Mouse (Mus musculus) mesoderm, embryonic 11.5 days (tissue): ENCODE data around the gene Plekhg3.

Experiments used
- DNase-seq: peaks from one replicate; pipeline ENCODE4 v3.0.0-alpha.2; 2012; ENCODE audit warnings: low read depth, low spot score

The Plekhg3 gene

GRCm38 (mm10) chr12:76527245-76527881 lies 3.3 kb upstream of the Plekhg3 start:
- no peak for DNase-seq

DNA sequence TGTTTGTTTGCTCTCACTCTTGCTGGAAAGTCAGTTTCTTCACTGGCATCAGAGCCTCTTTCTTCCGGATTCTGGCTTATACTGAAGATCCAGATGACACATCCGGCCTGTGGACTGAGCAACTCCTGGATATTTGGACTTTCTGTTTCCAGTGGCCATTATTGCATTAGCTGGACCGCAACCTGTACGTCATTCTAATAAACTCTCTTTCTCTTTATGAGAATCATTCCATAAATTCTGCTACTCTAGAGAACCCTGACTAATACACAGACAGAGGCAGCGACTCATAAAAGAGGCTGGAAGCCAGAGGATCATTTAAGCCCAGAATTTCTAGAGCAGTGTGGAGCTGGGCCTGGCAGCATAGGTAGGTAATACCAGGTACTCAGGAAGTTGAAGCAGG lies 1.9 kb upstream of the Plekhg3 start:
- no peak for DNase-seq

DNA sequence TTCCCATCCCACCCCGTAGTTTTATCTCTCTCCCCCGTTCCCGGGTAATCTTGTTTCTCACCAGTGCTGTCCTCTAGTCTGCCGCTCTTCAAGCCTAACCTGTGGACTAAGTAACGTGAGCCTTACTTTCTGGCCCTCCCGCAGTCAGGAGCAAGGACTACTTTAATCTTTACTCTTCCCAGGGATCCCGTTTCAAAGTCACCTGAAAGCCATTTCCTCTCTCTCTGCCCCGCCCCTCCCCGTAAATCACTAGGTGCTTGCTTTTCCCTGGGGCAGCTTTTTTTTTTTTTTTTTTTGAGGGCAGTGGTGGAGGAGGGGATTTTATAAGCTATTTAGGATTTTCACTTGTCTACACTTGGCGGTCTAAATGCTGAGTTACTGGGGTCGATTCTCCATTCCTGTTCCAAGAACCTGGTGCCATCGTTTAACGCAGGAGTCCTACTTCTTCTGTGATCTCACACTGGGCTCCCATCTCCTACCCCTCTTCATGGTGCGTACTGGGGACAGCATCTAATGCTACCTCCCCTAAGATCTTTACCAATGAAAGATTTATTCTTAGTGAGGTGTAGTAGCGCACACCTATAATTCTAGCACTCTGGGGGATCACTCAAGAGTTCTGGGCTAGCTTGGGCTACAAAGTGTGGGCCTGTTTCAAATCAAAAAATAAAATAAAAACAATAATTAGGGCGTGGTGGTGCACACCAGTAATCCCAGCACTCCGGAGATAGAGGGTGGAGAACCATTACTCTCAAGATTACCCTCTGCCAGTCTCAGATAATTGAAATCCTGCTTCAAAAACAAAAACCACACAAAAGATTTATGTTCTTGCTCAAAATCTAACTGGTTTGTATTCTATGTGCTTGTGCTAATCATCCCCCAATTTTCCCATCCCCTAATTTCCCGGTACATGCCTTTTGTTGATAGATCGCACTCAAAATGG lies 1.6 kb downstream of the Plekhg3 start:
- DNase-seq = peak; percentile 65

GRCm38 (mm10) chr12:76532926-76533376 lies 2.3 kb downstream of the Plekhg3 start:
- no peak for DNase-seq

- DNase-seq = peak; percentile 76
These were observed 2.9 kb downstream of the Plekhg3 start for GRCm38 (mm10) chr12:76533377-76534222.

DNA sequence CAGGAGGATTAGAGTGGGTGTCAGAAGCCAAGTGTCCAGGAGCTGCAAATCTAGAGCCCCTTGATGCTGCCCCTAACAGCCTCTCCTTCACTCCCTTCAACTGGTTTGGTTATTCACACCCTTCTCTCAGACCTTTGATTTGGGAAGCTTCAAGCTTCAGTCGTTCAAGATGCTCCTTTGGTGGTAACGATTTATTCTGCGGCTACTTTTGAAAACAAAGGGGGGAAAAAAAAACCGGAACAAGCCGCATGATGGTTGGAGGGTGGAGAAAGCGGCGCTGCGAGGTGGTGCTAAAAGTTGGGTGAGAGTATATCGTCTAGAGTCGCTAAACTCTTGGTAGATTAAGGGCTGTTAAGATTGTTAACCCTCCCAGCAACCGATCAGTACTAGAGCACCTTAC lies 3.5 kb downstream of the Plekhg3 start:
- no peak for DNase-seq

- no peak for DNase-seq
These were observed 4.1 kb downstream of the Plekhg3 start for GRCm38 (mm10) chr12:76534641-76535283.

- no peak for DNase-seq
These were observed 4.8 kb downstream of the Plekhg3 start for GRCm38 (mm10) chr12:76535471-76535900.

GRCm38 (mm10) chr12:76536591-76537153 lies 6.0 kb downstream of the Plekhg3 start:
- no peak for DNase-seq

GRCm38 (mm10) chr12:76537434-76537833 lies 6.7 kb downstream of the Plekhg3 start:
- no peak for DNase-seq

GRCm38 (mm10) chr12:76540169-76540568 lies 9.5 kb downstream of the Plekhg3 start:
- DNase-seq = no peak

DNA sequence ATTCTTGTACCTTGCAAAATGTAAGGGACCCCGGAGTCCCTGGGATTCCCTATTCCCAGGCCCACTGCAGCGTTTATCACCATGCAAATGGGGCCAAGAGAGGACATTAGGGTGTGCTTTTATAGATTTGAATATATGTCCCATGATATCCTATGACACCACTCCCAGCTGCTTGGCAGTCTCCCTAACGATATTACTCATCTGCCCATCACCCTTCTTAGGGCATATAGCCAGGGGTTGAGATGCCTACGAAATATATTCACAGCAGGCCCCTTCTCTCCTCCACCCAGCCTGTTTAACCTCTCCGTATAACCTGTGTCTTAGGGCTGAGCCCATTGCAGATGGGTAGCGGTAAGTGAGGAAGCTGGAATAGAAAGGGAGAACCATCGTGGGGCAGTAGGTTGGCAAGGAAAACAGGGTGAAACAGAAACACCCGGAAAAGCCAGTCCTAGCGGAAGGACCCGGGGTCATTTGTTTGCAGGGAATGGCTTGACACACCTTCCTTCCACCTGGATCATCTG lies 10.1 kb downstream of the Plekhg3 start:
- DNase-seq = no peak

GRCm38 (mm10) chr12:76541475-76541874 lies 10.8 kb downstream of the Plekhg3 start:
- DNase-seq = no peak

GRCm38 (mm10) chr12:76541879-76542278 lies 11.2 kb downstream of the Plekhg3 start:
- DNase-seq = no peak

DNA sequence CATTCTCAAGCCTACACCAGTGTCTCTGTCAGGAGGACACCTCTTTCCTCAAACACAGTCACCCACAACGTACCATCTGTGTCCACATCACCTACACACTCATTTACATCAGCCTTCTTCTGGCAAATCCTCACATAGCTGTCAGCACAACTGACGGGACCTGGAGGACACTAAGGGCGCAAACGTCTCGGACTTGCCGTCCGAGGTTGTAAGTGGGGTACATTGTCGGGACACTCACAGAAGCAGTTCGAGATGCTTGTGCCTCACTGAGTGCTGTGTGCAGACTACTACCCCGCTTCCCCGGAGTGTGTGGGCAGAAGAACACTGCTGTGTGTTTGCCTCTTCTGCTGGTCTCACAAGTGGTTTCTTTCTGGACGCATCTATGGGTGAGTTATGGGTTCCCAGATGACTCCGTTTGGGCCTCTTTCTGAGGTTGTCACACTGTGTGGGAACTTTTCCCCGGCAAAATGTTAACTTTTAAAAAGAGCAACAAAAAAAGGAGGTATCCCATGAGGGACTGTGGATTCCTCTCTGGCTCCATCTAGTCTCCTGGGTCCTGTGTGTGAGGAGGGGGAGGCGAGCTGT lies 15.2 kb downstream of the Plekhg3 start:
- no peak for DNase-seq

DNA sequence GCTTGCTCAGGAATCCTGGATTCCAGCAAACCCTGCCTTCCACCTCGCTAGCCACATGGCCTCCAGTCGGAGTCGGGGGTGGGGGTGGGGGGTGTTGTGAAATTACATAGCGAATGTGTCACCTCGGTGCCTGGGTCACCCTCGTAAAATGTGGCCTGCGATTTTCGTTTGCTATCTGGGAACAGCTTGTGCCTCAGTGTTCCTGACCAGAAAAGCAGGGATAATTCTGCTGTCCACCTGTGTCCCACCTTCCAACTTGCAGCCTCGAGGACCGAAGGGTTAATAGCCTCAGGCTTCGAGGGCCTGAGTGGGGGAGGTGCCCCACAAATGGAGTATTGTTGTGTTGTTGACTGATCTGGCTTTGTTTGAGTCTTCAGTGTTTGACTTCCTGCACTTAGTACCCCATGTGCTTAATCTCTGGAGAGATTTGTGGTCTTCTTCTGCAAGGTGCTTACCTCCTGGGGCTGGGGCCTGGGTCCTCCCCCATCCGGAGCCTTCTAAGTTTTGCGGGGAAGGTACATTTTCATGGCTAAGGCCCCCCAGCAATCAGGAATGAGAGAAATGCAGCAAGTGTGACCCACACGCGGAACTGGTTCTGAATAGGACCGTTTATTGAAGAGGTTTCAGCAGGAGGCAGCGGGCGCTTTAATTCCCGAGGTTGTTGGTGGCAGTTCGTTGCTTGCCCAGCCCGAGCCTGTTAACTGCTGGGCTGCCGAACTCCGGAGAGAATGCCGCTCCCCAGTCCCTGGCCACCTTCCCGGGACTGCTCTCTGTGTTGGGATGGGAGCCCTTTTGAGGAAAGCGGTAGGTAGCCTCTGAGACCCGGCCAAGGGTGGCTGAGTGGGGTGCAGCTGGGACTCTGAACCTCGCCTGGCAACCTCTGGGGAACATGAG lies 15.9 kb downstream of the Plekhg3 start:
- DNase-seq = no peak

GRCm38 (mm10) chr12:76547409-76548081 lies 16.9 kb downstream of the Plekhg3 start:
- DNase-seq = peak; percentile 37

DNA sequence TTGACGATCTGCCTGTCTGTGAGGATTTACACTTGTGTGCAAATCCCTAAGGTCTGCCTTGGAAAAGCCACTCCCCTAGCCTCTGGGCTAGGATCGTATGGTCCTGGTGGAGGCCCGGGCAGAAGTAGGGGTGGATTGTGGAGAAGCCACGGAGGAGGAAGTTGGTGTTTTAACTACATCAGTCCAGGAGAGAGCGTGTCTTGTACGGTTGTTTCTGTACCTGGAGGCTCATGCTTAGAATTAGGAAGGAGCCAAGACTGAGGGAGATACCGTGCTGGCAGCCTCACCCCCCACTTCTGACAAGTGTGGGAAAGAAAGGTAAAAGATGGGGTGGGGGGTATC lies 17.4 kb downstream of the Plekhg3 start:
- DNase-seq = no peak

GRCm38 (mm10) chr12:76549203-76549602 lies 18.5 kb downstream of the Plekhg3 start:
- no peak for DNase-seq
